Mouse (Mus musculus): ENCODE measurements around the gene Zfp260.

GRCm38 (mm10) chr7:30053591-30053990 is 41.0 kb upstream of the Zfp260 start:
- TF ChIP-seq CTCF (IDR thresholded peaks at IDR 0.05; ENCODE audit: borderline replicate concordance, control insufficient read depth, extremely low read depth, insufficient read depth, low read length, poor library complexity) (no peak), POLR2A (IDR thresholded peaks at IDR 0.05; ENCODE audit: control insufficient read depth, extremely low read depth, insufficient read depth, low read length, poor library complexity) (no peak)
